Mouse (Mus musculus): ENCODE measurements at regions not wholly inside any gene's neighbourhood (a gene's known extent, or its start where the extent isn't known, plus 50 kb on each side); places are given as distances from the start of the nearest gene placed in this dataset.
"Not testable (repeated sequence)": the region's sequence is repeated elsewhere in the genome, so short reads cannot be mapped to it uniquely, and the experiment has no call there.

DNA sequence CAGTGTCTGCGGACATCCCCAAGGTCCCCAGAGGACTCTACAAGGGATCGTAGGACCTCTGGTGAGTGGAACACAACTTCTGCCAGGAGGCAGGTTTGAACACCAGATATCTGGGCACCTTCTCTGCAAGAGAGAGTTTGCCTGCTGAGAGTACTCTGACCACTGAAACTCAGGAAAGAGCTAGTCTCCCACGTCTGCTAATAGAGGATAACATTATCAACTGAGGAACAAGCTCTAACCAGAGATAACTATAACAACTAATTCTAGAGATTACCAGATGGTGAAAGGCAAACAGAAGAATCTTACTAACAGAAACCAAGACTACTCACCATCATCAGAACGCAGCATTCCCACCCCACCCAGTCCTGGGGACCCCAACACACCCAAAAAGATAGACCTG is 415.1 kb downstream of the Sis start:
- not testable (repeated sequence) for H3K36me3 ChIP-seq (ENCODE audit: control insufficient read depth, insufficient read depth, low read length); ATAC-seq; H3K4me2 ChIP-seq (ENCODE audit: low read length); H3K27ac ChIP-seq (ENCODE audit: low read depth, low read length); H3K9me3 ChIP-seq (ENCODE audit: control insufficient read depth, low read length); H3K27me3 ChIP-seq (replicated peaks; ENCODE audit: control insufficient read depth, insufficient read depth, low read length); H3K9ac ChIP-seq (ENCODE audit: low read depth, low read length); H3K4me1 ChIP-seq (ENCODE audit: control insufficient read depth, insufficient read depth, low read depth, low read length); H3K4me3 ChIP-seq (ENCODE audit: low read length)
- 94% methylated on average over 4 of the region's 4 CpGs for WGBS

DNA sequence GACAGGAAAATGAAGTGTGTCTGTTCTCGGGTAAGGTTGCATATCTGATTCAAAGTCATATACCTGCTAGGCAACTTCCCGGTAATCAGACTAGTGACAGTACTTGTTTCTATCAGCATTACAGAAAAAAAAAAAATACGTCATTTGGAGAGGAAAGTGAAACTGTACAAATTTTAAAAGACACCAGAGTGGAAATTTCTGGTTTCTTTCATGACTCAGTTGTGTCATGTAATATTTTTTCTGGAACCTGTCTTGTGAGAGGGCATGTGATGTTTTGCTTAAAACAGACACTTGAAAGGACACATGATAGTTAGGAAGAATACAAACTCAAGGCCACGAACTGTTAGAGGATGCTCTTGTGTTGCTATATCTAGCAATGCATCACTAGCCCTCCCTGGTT is 433.7 kb downstream of the Sis start:
- Histone ChIP-seq H3K27ac (ENCODE audit: low read depth, low read length) (no peak overlapping the region), H3K4me1 (ENCODE audit: control insufficient read depth, insufficient read depth, low read depth, low read length) (no peaks in the 10 kb centered on the region), H3K27me3 (replicated peaks; ENCODE audit: control insufficient read depth, insufficient read depth, low read length) (no peaks in the 10 kb centered on the region), H3K9me3 (ENCODE audit: control insufficient read depth, low read length) (no peaks in the 10 kb centered on the region), H3K36me3 (ENCODE audit: control insufficient read depth, insufficient read depth, low read length) (no peaks in the 10 kb centered on the region), H3K9ac (ENCODE audit: low read depth, low read length) (no peak overlapping the region), H3K4me2 (ENCODE audit: low read length) (no peak overlapping the region), H3K4me3 (ENCODE audit: low read length) (no peak overlapping the region)
- no peak for ATAC-seq
- WGBS, result 90% methylated on average over 4 of the region's 4 CpGs

- H3K4me1 ChIP-seq (ENCODE audit: control insufficient read depth, insufficient read depth, low read depth, low read length); H3K4me2 ChIP-seq (ENCODE audit: low read length); H3K36me3 ChIP-seq (ENCODE audit: control insufficient read depth, insufficient read depth, low read length); H3K27me3 ChIP-seq (replicated peaks; ENCODE audit: control insufficient read depth, insufficient read depth, low read length); H3K27ac ChIP-seq (ENCODE audit: low read depth, low read length); H3K4me3 ChIP-seq (ENCODE audit: low read length); H3K9ac ChIP-seq (ENCODE audit: low read depth, low read length); H3K9me3 ChIP-seq (ENCODE audit: control insufficient read depth, low read length); ATAC-seq: not testable (repeated sequence)
- 81% methylated on average over 1 of the region's 1 CpGs for WGBS
These were observed 441.9 kb downstream of the Sis start for GRCm38 (mm10) chr3:72525771-72526170.

GRCm38 (mm10) chr3:72517846-72518245 is 449.8 kb downstream of the Sis start:
- not testable (repeated sequence) for H3K4me3 ChIP-seq (ENCODE audit: low read length); H3K9ac ChIP-seq (ENCODE audit: low read depth, low read length); H3K36me3 ChIP-seq (ENCODE audit: control insufficient read depth, insufficient read depth, low read length); H3K27me3 ChIP-seq (replicated peaks; ENCODE audit: control insufficient read depth, insufficient read depth, low read length); H3K9me3 ChIP-seq (ENCODE audit: control insufficient read depth, low read length); H3K27ac ChIP-seq (ENCODE audit: low read depth, low read length); H3K4me1 ChIP-seq (ENCODE audit: control insufficient read depth, insufficient read depth, low read depth, low read length); H3K4me2 ChIP-seq (ENCODE audit: low read length); ATAC-seq
- 87% methylated on average over 3 of the region's 3 CpGs for WGBS

- WGBS, result 54% methylated on average over 4 of the region's 4 CpGs
- ATAC-seq, result peak; percentile 72
- no peaks in the 10 kb centered on the region for H3K4me1 ChIP-seq (ENCODE audit: control insufficient read depth, insufficient read depth, low read depth, low read length)
- H3K27ac ChIP-seq (ENCODE audit: low read depth, low read length), result no peak overlapping the region
- no peaks in the 10 kb centered on the region for H3K27me3 ChIP-seq (replicated peaks; ENCODE audit: control insufficient read depth, insufficient read depth, low read length)
- no peak overlapping the region for H3K4me2 ChIP-seq (ENCODE audit: low read length)
- H3K36me3 ChIP-seq (ENCODE audit: control insufficient read depth, insufficient read depth, low read length), result no peaks in the 10 kb centered on the region
- H3K9ac ChIP-seq (ENCODE audit: low read depth, low read length), result no peak overlapping the region
- no peaks in the 10 kb centered on the region for H3K9me3 ChIP-seq (ENCODE audit: control insufficient read depth, low read length)
- H3K4me3 ChIP-seq (ENCODE audit: low read length), result no peak overlapping the region
These were observed 463.4 kb downstream of the Sis start for GRCm38 (mm10) chr3:72504281-72504680.

GRCm38 (mm10) chr3:72501754-72502153 is 465.9 kb downstream of the Sis start:
- Histone ChIP-seq H3K27me3 (replicated peaks; ENCODE audit: control insufficient read depth, insufficient read depth, low read length) (no peaks in the 10 kb centered on the region), H3K36me3 (ENCODE audit: control insufficient read depth, insufficient read depth, low read length) (no peaks in the 10 kb centered on the region), H3K27ac (ENCODE audit: low read depth, low read length) (no peak overlapping the region), H3K9me3 (ENCODE audit: control insufficient read depth, low read length) (no peaks in the 10 kb centered on the region), H3K4me2 (ENCODE audit: low read length) (no peak overlapping the region), H3K4me3 (ENCODE audit: low read length) (no peak overlapping the region), H3K9ac (ENCODE audit: low read depth, low read length) (no peak overlapping the region), H3K4me1 (ENCODE audit: control insufficient read depth, insufficient read depth, low read depth, low read length) (no peaks in the 10 kb centered on the region)
- WGBS, result 86% methylated on average over 2 of the region's 2 CpGs
- ATAC-seq, result no peak

DNA sequence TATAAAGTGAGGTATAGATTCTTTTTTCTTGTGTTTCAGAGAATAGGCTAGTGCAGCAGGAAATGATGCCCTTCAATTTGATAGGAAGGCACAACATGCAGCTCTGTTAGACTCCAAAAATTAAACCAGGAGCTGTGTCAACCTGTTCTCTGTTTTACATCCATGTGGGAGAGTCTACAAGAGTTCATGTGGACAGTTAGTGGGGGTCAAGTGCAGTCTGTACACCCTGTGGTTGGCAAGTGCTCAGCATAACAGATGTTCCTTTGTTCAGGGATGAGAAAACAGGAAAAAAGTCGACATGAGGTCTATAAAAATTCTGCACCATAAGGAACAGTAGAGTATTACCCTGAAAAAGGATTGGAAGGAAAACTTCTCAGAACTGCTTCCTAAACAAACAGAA is 512.3 kb downstream of the Sis start:
- H3K9ac ChIP-seq (ENCODE audit: low read depth, low read length), result no peak overlapping the region
- H3K4me2 ChIP-seq (ENCODE audit: low read length), result no peak overlapping the region
- no peak overlapping the region for H3K4me3 ChIP-seq (ENCODE audit: low read length)
- H3K27ac ChIP-seq (ENCODE audit: low read depth, low read length), result no peak overlapping the region
- WGBS, result 27% methylated on average over 1 of the region's 1 CpGs
- no peaks in the 10 kb centered on the region for H3K36me3 ChIP-seq (ENCODE audit: control insufficient read depth, insufficient read depth, low read length)
- H3K27me3 ChIP-seq (replicated peaks; ENCODE audit: control insufficient read depth, insufficient read depth, low read length), result no peaks in the 10 kb centered on the region
- no peaks in the 10 kb centered on the region for H3K4me1 ChIP-seq (ENCODE audit: control insufficient read depth, insufficient read depth, low read depth, low read length)
- ATAC-seq, result peak; percentile 73
- no peaks in the 10 kb centered on the region for H3K9me3 ChIP-seq (ENCODE audit: control insufficient read depth, low read length)

Data from hindbrain, embryonic 16.5 days (tissue).